ENCODE assay signal across 8 mouse cellular contexts in the genomic region with DNA sequence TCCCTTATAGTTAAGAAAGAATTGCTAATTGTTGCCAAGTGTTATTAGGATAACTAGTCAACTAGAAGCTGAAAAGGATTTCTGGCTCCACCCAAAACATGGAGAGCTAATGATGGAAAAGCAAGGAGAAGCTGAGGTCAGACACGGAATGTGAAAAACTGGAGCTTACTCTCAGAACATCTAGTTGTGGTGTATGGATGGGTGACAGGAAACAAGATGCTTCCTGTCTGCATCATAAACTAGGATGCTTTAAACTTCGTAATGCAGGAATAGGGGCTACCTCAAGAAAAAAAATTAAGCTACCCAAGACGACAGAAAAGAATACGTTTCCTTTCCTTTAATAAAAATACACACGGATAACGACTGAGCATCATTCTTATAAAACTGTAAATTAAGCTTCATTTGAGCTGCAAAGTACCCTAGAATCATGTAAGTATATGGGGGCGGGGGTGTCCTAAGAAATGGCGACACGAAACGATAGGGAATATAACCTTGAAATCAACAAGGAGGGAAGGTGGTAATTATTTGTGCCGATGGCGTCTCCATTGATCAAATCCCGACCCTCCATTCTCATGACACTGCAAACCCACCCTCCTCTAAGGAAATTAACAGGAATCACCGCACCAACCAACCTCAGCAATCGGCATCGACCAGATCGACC. TPM values are rescaled to one million over a fixed set of nuclear protein-coding genes. Genes with fewer than 3 reads are reported as not detected.
DNase-seq lines count a peak whose midpoint lies in the region; ATAC-seq and TF ChIP-seq lines count a peak whose summit lies in the region.

No protein-coding gene starts in this region.

- H3K36me3 ChIP-seq in heart, embryonic 11.5 days (ENCODE audit: control insufficient read depth, insufficient read depth, low read length): no peaks in the 10 kb centered on the region
- H3K36me3 ChIP-seq in E14TG2a.4 (ENCODE audit: insufficient read depth, low read length): no peaks in the 10 kb centered on the region
- no peaks in the 10 kb centered on the region for H3K36me3 ChIP-seq in limb, embryonic 12.5 days

- intact Hi-C loops in left cerebral cortex, postnatal 4 days (cut with DNase I): no loop called here

- H3K27me3 ChIP-seq in heart, embryonic 11.5 days (ENCODE audit: control insufficient read depth, insufficient read depth, low read length): no peaks in the 10 kb centered on the region
- H3K27me3 ChIP-seq in E14TG2a.4 (ENCODE audit: insufficient read depth, low read length): no peaks in the 10 kb centered on the region
- H3K27me3 ChIP-seq in limb, embryonic 12.5 days: no peaks in the 10 kb centered on the region

- H3K9ac ChIP-seq in heart, embryonic 11.5 days (ENCODE audit: low read depth, low read length): peak overlapping the region; percentile 65
- H3K9ac ChIP-seq in limb, embryonic 12.5 days (replicated peaks): peak overlapping the region; percentile 57

- DNase-seq in heart, adult 18-20 months: no peak
- peak; percentile 1 for DNase-seq in retina, postnatal 1 day
- no peak for DNase-seq in left cerebral cortex, postnatal 4 days
- DNase-seq in spleen, adult 18-20 months: no peak

- H3K4me3 ChIP-seq in heart, embryonic 11.5 days (ENCODE audit: low read depth, low read length): peak overlapping the region; percentile 54
- peak overlapping the region; percentile 82 for H3K4me3 ChIP-seq in E14TG2a.4 (replicated peaks; ENCODE audit: low read length)
- peak overlapping the region; percentile 92 for H3K4me3 ChIP-seq in embryonic fibroblast, embryonic 13.5 days (ENCODE audit: insufficient read depth, low read length)
- peak overlapping the region; percentile 49 for H3K4me3 ChIP-seq in limb, embryonic 12.5 days (replicated peaks)

- no peak; the same call in 1 of the 2 replicates for TF ChIP-seq POLR2A in embryonic fibroblast, embryonic 13.5 days (IDR thresholded peaks at IDR 0.05; ENCODE audit: low read depth, low read length)

- H3K27ac ChIP-seq in heart, embryonic 11.5 days (ENCODE audit: low read depth, low read length): peak overlapping the region; percentile 59
- peak overlapping the region; percentile 92 for H3K27ac ChIP-seq in embryonic fibroblast, embryonic 13.5 days (ENCODE audit: insufficient read depth, low read length)
- no peak overlapping the region for H3K27ac ChIP-seq in limb, embryonic 12.5 days

- H3K4me2 ChIP-seq in heart, embryonic 11.5 days: peak overlapping the region; percentile 55
- H3K4me2 ChIP-seq in limb, embryonic 12.5 days: peak overlapping the region; percentile 49

- no peaks in the 10 kb centered on the region for H3K4me1 ChIP-seq in heart, embryonic 11.5 days (ENCODE audit: control insufficient read depth, insufficient read depth, low read length)
- H3K4me1 ChIP-seq in E14TG2a.4 (replicated peaks; ENCODE audit: low read depth, low read length): peaks cover 12% of the 10 kb centered on the region
- H3K4me1 ChIP-seq in embryonic fibroblast, embryonic 13.5 days (ENCODE audit: control insufficient read depth, insufficient read depth, low read length): no peaks in the 10 kb centered on the region; the same call in 1 of the 2 replicates
- H3K4me1 ChIP-seq in limb, embryonic 12.5 days (replicated peaks): no peaks in the 10 kb centered on the region

- no peak for TF ChIP-seq CTCF in E14TG2a.4 (conservative IDR thresholded peaks at IDR 0.05; ENCODE audit: low read length)
- no peak for TF ChIP-seq CTCF in embryonic fibroblast, embryonic 13.5 days (IDR thresholded peaks at IDR 0.05; ENCODE audit: borderline replicate concordance, insufficient read depth, low read length)

- 11% methylated on average over 17 of the region's 17 CpGs for WGBS in heart, embryonic 11.5 days (ENCODE audit: insufficient replicate concordance)
- WGBS in limb, embryonic 12.5 days: 14% methylated on average over 17 of the region's 17 CpGs

- H3K9me3 ChIP-seq in heart, embryonic 11.5 days (replicated peaks; ENCODE audit: control insufficient read depth, low read length): no peaks in the 10 kb centered on the region
- no peaks in the 10 kb centered on the region for H3K9me3 ChIP-seq in E14TG2a.4 (ENCODE audit: low read length)
- H3K9me3 ChIP-seq in limb, embryonic 12.5 days: no peaks in the 10 kb centered on the region

- no peak for ATAC-seq in heart, embryonic 11.5 days (replicated peaks; ENCODE audit: insufficient number of reproducible peaks, low FRiP score, low TSS enrichment)
- ATAC-seq in limb, embryonic 12.5 days (ENCODE audit: insufficient number of reproducible peaks, insufficient read depth, low FRiP score, low TSS enrichment, low read depth): no peak

RNA-seq across cellular contexts. Expression of a gene that starts 0.6 kb away (rescaled TPM):
- 13.3 and 16.0 TPM in 2 replicates for polyA plus RNA-seq in heart, embryonic 11.5 days (2014; fragmentation: Nextera tagmentation; extraction: Ambion mirVana)
- 10 to 100 TPM in 1 of 2 experiments, 1 to 10 TPM in 1; 9.7 to 11.7 TPM for total RNA-seq in heart, adult 18-20 months (2021)
- 47.5 and 54.1 TPM in 2 replicates for polyA plus RNA-seq in embryonic fibroblast, embryonic 13.5 days (2011; ENCODE audit: insufficient read length, low read depth, missing spikeins)
- polyA plus RNA-seq in limb, embryonic 12.5 days (2016; fragmentation: Nextera tagmentation; extraction: Ambion mirVana): 13.9 and 14.5 TPM in 2 replicates
- 10 to 100 TPM; 28.0 to 30.8 TPM for total RNA-seq in left cerebral cortex, postnatal 4 days (2021)
